Mouse (Mus musculus) embryonic fibroblast, embryonic 13.5 days (primary cell): ENCODE measurements at regions not wholly inside any gene's neighbourhood (a gene's known extent, or its start where the extent isn't known, plus 50 kb on each side); places are given as distances from the start of the nearest gene placed in this dataset.

Experiments
- H3K27ac ChIP-seq: 2 replicates; pipeline ENCODE4 v1.5.1; 2012; ENCODE audit warnings: low read length, control low read depth, inconsistent platforms; ENCODE audit not compliant: insufficient read depth
- H3K4me1 ChIP-seq: 2 replicates; pipeline ENCODE4 v1.6.1; 2011; ENCODE audit warnings: low read length; ENCODE audit not compliant: control insufficient read depth, insufficient read depth
- H3K4me3 ChIP-seq: 2 replicates; pipeline ENCODE4 v1.5.1; 2011; ENCODE audit warnings: mild to moderate bottlenecking, control low read depth, low read length; ENCODE audit not compliant: insufficient read depth
- CTCF ChIP-seq: IDR thresholded peaks from 2 replicates; pipeline ENCODE4 v1.5.1; 2011; ENCODE audit warnings: mild to moderate bottlenecking, control low read depth, low read length, moderate library complexity, borderline replicate concordance; ENCODE audit not compliant: insufficient read depth
- POLR2A ChIP-seq: IDR thresholded peaks from 2 replicates; pipeline ENCODE4 v1.6.1; 2011; ENCODE audit warnings: low read depth, mild to moderate bottlenecking, control low read depth, low read length, moderate library complexity

DNA sequence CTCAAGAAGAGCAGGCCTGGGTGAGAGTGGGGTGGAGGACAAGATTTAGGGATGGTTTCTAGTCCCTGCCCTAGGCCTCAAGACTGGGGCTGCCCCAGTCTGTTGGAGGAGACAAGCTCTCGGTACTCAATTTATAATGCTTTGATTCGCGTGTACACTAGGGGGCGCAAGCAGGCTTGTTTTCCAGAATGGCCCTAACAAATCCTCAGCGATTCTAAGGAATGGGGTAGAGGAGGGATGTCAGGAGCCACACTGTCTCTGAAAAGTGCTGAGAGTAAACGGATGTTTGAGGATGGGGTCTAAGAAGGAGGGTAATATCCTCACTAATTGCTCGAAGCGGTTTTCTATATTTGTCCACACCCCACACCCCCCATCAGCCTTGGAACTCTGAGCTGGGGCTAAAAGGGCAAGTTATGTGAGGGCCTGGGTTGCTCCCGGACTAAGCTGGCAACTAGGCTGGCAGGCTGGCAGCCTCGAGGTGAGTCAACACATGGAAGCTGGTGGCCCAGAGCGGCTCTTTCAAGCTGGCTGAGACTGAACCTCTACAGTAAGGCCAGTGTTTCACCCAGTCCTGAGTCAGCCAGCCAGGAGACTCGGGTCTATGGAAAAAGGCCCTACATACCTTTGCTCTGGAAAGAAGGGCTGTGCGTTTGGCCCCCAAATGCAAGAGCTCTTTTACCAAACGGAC is 176.7 kb downstream of the Ttc8 start:
- Histone ChIP-seq H3K4me3 (no peak overlapping the region), H3K27ac (no peak overlapping the region), H3K4me1 (no peaks in the 10 kb centered on the region)
- 0 out of 2 replicates have a peak, but pooled peaks have one; percentile 42 for TF ChIP-seq CTCF
- TF ChIP-seq POLR2A = no peak

DNA sequence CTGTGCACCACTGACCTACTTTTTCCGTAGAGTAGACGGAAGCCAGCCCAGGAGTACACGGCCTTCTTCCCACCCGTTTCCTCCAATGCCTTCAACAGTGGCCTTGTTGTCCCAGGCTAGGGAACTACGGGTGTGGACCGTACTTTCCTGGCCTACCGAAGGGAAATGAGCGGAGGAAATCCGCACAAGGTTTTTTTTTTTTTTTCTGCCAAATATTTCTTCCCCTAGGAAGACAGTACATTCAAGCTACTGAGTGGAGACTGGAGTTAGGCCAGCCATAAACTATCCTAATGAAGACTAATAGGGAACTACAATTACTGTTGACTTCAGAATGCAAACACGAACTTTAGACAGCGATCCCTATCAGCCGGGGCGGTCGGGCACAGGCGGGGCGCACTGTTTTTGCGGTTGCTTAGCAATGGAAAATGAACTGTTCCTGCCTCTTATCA is 177.3 kb downstream of the Ttc8 start:
- Histone ChIP-seq H3K4me1 (no peaks in the 10 kb centered on the region), H3K4me3 (no peak overlapping the region), H3K27ac (no peak overlapping the region)
- no peak for TF ChIP-seq POLR2A
- no peak for TF ChIP-seq CTCF

DNA sequence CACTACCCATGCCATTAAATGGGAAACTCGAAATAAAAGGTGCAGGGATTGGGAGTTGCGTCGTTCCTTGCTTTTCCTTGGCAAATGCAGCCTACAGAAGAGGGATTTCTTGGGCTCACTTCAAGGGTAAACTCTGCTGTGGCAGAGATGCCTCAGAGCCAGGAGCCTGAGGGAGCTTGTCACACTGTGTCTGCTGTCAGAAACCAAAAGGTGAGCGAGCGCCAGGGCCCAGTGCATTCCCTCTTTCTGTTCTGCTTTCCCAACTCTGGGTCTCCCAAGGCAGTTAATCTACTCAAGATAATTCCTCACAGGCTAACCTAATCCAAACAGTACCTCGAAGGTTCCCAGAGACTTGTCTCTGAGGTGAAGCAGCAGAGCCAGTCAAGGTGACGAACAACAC is 179.5 kb downstream of the Ttc8 start:
- no peak for TF ChIP-seq POLR2A
- TF ChIP-seq CTCF = no peak
- Histone ChIP-seq H3K4me3 (no peak overlapping the region), H3K4me1 (no peaks in the 10 kb centered on the region), H3K27ac (no peak overlapping the region)

DNA sequence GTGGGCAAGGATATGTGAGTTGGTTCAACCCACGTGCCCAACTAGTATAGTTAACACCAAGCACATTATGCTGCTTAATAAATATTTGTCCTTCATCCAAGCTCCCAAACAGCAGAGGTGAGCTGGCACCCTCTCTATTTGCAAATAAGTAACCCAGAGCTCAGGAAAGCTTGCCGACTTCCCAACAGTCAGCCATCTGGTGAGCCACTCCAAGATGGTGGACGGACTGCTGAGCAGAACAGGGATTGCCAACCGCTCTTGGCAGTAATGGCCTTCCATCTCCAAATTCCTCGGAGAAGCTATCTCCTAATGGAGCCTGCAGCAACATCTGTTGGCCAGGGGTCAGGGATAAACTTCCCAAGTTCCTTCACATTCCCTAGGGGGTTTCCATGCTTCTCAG is 188.2 kb downstream of the Ttc8 start:
- H3K4me3 ChIP-seq = no peak overlapping the region
- H3K27ac ChIP-seq = no peak overlapping the region
- peaks cover 2% of the 10 kb centered on the region; the same call in 1 of the 2 replicates for H3K4me1 ChIP-seq
- TF ChIP-seq CTCF = no peak
- no peak for TF ChIP-seq POLR2A

DNA sequence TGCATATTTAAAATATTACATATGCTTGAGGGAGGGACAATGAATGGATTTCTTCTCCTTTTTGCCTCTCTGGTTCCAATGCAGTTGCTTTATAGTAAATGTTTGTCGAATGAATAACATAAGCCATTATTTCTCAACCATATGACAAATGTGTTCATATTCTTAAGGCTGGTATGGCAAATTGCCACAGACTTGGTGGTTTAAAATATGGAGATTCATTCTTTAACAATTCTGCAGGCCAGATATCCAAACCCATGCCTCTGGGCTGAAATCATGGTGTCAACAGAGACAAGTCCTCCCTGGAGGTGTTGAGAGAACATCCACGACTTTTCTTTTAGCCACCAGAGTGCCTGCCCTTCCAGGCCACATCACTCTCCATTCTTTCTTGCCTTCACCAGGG is 193.4 kb downstream of the Ttc8 start:
- H3K4me1 ChIP-seq = peaks cover 5% of the 10 kb centered on the region
- H3K27ac ChIP-seq = peak overlapping the region; percentile 42; the same call in 1 of the 2 replicates
- TF ChIP-seq POLR2A (no peak), CTCF (no peak)
- H3K4me3 ChIP-seq = no peak overlapping the region

DNA sequence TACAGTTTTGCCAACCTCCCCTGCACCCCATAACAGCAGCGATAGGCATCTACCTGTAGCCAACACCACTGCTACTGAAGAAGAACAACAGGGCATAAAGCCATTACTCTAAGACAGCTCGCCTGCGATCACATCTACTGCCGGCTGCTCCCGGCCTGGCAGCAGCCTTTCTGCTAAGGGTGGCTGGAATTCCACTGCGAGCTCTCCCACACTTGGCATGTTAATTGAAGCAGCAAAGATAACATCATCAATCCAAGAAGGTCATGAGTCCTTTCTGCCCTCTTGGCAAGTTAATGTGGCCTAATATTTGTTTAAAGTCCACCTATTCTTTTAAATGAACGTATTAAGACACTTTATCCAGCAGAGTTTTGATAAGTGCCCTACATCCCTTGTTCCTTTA is 196.1 kb downstream of the Ttc8 start:
- no peak overlapping the region for H3K27ac ChIP-seq
- no peak overlapping the region for H3K4me3 ChIP-seq
- H3K4me1 ChIP-seq = peaks cover 5% of the 10 kb centered on the region
- no peak for TF ChIP-seq CTCF
- no peak for TF ChIP-seq POLR2A

DNA sequence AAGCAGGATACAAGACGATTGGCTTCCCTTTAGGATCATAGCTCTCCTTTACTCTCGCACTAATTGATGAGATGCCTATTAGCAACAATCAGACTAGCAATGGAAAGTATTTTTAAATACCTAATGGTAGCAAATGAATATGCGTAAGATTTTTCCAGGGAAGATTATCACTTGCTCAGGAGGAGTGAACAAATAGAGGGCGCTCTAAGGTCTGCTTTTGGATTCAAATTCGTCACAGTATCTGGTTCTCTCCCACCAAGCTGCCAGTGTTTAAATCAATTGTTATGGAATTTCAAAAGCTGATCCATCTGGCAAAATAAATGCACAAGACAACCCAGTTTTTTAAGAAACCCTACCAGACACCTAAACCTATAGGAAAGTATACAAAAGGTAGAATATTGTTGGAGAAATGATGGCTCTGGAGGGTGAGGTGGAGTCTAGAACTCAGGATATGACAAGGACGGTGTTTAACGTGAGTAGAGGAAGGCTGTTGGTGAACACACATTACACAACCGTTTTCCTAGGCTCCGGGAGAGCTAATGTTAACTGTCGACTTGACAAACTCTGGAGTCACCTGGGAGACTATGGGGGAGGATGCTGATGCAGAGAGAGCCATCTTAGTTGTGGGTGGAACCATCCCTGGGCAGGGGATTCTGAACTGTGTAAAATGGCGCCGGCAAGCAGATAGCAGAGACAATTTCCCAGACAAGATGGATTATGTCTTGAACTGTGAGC is 198.2 kb downstream of the Ttc8 start:
- H3K4me1 ChIP-seq = peaks cover 3% of the 10 kb centered on the region; the same call in 1 of the 2 replicates
- H3K27ac ChIP-seq = no peak overlapping the region
- H3K4me3 ChIP-seq = no peak overlapping the region
- TF ChIP-seq CTCF = no peak
- no peak for TF ChIP-seq POLR2A

DNA sequence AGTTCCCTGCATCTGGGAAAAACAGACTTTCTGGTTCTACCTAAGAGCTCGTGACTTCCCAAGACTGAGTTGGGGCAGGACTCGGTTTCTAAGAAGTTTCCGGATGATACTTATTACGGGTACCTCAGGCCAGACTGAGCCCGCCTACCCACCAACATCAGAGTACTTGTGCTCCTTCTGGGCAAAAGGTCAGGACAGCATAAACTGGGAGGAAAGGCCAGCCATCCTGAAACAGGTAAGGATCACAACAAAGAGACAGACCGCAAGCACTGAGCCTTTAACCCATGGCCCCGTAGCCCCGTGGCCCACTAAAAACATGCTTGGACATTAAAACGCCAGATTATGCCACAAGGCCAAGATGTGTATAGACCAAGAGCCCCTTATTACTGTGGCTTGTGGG is 199.6 kb downstream of the Ttc8 start:
- Histone ChIP-seq H3K4me3 (no peak overlapping the region), H3K27ac (no peak overlapping the region), H3K4me1 (0 out of 2 replicates have a peak, but pooled peaks cover 3% of the 10 kb centered on the region)
- TF ChIP-seq CTCF (no peak), POLR2A (no peak)

DNA sequence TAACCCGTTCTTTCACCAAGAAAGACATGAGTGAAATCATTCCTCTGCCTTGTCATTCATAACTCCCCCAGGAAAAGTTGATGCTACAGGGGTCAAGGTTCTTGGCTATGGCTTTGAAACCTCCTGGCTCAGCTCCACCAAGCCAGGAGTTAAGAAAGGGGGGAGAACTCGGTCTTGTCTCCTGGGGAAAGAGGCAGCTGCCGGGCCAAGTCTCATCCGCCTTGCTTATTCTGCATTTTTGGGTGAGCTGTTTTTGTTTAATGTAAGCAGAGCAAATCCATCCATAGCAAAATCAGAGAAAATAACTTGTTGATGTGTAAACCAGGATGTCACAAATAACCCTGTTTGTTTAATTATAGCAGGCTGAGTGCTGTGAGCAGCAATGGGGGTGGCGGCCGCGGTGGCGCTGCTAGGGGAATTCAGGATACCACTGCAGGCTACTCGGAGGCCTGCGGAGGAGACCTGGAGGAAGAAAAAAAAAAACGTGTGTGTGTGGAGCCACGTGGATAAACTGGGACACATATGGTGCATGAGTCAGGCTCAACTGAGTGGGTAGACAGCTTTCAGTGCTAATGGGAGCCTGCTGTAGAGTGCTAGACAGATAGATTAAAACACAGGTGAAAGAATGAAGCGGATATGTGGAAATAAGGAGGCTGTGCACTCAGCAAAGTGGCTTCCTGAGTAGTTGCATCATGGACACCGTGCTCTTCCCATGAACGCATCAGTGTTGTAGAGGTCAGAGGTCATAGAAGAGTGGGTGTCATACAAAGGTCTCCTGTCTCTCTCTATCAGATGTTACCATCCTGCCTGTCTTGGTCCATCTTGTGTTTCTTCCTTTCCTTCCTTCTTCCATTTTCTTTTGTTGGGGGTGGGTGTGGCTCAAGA is 203.5 kb downstream of the Ttc8 start:
- TF ChIP-seq CTCF = no peak
- TF ChIP-seq POLR2A = no peak
- Histone ChIP-seq H3K27ac (peak overlapping the region; percentile 37; the same call in 1 of the 2 replicates), H3K4me1 (0 out of 2 replicates have a peak, but pooled peaks cover 3% of the 10 kb centered on the region), H3K4me3 (no peak overlapping the region)
